Mouse (Mus musculus) spleen, embryonic (tissue): ENCODE data around the gene Txlnb.
"Not testable (repeated sequence)": the region's sequence is repeated elsewhere in the genome, so short reads cannot be mapped to it uniquely, and the experiment has no call there.

Experiments used
- CTCF ChIA-PET: fragments of 350-600 bp; sonication (Branson Sonifier 250); formaldehyde crosslinking; loops from one replicate; lab custom pipeline; 2022; lab: Charles Lee

Txlnb gene

DNA sequence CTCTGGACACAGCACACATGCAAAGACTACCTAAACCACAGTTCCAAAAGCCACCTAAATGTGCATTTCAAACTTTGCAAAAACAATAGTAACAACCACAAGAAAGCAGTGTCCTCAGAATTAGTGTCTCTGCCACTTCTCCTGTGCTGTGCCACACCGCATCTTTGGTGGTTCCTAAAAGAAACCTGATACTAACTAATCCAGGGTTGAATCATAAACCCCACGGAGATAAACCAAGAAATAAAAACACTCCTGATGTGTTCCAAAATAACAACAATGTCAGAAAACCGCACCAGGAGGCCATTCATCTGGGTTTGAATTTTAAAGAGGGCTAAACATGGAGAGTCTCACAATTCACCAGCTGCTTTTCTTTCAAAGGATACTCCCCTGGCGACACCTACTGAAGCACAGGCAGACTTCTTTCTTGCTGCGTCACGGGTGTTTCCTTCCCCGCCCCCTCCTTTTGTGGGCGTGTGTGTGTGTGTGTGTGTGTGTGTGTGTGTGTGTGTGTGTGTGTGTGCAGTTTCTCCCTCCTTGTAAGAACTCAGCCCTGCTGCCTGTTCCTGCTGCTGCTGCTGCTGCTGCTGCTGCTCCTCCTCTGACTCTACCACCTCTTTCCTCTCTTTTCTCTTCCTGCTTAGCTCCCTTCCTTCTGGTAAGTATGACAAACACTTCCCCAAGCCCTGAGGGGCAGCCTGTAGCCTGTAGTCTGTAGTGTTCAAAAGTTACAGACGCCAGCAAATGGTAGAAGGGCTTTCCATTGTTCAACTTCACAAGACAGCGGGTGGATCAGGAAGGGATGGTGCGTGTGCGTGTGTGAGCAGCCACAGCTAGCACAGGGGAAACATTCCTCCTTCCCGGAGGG is at the start of gene Txlnb:
Gene Txlnb (plus strand): TSS at position 460 of the 865 bp plus-strand sequence.
- CTCF ChIA-PET: interaction anchor here (0.7 kb wide), 2 partner anchors 116 to 483 kb away, joined by 6 to 14 read pairs; no protein-coding TSS in a partner anchor

DNA sequence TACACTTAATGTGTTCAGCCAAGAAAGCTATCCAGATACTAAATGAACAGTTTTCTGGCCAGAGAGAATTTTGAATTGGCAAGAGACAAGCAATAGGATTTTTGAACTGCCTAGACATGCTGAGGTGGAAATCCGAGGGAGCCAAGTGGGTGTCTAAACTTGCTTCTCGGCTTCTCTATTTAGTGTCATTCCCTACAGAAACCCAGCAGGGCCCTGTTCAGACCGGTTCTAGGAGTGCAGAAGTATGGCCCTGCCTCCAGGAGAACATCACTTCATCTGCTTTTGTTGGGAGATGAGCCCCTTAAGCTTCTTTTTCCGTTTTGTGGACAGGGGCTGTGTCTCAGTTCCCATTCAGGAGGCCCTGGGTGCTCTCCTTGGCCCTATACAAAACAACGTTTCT is 43.5 kb upstream of the Txlnb start:
- CTCF ChIA-PET: no interaction called here

DNA sequence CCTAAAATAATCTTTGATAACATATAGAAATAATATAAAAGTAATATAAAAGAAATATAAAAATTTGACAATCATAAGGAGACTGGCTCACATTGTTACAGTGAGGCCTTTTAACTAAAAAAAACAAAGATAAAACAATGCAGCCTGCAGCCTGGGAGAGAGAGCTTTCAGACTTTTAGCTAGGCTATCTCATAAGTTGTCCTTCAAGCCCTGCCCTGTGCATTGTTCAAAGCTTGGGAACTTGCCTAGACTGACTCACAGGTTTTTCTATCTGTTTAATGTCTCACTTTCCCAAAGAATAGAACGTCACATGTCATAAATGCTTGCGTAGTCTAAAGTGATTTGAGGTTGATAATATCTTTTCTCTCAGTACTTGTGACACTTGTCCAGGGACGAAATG is 36.3 kb upstream of the Txlnb start:
- CTCF ChIA-PET: no interaction called here

DNA sequence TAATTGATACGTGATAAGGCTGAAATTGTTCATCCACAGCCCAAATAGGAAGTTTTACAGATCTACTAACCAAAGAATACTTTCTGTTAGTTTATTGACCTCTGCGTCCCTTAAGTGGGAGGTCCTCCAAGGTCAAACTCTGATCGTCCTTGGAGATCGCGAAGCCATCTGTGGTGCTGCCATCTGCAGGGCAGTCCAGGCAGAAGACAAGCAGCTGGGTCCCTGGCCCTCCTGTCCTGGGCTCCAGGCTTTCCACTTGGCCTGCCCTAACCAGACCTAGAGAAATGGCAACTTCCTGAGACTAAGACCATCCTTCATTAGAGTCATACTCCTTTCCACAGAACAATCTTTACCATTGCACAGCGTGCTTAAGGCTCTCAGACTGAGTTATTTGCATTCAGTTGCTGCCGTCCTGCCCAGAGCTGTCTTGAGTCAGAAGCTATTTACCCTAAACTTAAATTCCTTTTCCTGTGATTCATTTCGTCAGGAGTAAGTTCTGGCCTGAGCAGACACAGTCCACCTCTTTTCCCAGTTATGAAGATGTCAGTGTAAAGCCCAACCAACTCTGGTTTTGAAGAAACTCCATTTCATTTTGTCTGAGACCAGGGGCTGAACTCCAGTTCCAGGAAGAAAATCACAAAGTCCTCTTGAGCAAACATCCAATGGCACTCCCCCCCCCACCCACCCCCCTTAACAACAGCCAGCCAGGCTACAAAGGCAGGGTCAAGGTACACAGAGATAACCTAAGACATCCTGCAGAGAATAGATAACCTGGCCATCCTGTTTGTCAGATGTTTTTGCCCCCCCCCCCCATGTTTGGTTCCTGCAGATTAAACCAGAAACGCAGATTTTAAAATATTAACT is 35.0 kb upstream of the Txlnb start:
- CTCF ChIA-PET: no interaction called here

DNA sequence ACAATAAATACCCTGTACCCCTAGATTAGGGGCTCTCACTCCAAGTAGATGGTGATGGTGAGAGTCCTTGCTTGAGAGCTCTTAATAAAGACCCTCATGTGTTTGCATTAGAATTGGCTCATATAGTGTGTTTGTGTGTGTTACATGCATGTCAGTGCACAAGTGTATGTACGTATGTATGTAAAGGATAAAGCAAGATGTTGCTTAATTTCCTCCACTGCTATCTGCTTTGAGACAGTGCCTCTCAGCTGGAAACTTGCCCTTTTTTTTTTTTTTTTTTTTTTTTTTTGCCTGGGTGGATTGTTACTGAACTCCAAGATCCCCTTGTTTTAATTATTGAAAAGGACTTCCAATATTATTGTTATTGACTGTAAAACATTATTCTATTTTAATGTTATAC is 34.4 kb upstream of the Txlnb start:
- CTCF ChIA-PET: no interaction called here

DNA sequence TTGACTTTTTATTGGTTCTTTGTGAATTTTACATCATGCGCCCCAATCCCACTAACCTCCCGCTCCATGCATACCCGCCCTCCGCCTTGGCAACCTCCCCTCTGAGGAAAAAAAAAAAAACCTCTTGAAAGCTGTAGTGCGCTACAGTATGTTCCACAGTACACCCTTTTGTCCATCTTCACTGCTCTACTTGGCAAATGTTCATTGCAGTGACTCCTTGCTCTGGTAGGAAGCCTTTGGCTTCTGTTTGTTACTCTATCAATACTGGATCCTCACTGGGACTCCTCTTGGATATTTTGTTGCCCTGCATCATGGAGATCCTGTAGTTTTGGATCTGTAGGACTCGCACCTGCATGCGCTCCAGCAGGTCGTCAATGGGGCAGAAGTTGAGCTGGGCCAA is 33.1 kb upstream of the Txlnb start:
- CTCF ChIA-PET: no interaction called here

DNA sequence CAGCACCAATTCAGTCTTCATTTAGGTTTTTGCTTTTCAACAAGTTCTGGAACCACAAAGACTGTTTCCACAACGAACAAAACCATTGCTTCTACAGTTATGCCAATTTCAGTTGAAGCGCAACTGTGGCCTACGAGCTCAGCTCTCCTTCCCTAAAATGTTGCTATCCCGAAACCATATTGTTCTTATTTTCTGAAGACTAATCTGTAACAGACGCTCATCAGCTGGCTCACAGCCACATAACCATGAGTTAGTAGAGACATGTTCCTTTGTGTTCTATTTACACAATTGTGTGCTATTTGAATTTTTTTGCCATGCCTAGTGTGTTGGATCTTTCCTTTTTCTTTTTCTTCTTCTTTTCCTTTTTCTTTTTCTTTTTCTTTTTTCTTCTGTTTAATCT is 26.2 kb upstream of the Txlnb start:
- CTCF ChIA-PET: no interaction called here

DNA sequence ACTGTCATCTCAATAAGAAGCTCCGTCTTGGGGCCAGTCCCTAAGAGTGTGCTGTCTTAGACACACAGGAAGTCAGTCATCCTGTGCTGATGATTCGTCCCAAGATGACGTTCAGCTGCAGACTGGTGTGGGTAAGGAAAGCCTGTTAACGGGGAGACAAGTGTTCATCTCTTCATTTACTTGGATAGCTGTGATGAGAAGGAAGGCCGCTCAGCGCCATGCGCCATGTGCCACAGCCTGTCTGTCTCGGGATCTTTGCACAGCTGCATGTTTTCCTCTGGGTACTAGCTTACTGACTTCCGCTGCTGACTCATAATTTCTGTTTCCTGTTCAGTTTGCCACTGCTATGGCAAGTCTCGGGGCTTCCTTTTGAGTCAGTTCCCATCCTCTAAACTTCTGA is 23.7 kb upstream of the Txlnb start:
- CTCF ChIA-PET: interaction anchor here (0.6 kb wide), 1 partner anchor 14 kb away, joined by 6 read pairs; no protein-coding TSS in a partner anchor

DNA sequence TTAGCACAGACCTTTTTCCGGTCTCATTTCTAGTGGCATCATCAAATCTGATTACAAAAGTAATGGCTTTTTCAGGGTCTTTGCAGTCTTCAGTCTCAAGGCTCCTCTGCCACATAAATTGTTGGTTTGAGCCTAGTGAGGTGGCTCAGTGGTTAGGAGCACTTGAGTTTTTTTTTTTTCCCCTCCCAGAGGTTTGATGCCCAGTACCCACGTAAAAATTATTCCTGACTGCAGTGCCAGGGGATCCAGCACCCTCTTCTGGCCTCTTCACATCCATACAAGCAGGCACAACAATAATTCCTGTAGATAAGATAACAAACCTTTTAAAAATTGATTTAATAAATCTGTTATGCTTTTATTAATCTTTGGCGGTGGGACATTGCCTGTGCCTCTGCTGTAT is 21.7 kb upstream of the Txlnb start:
- CTCF ChIA-PET: no interaction called here

DNA sequence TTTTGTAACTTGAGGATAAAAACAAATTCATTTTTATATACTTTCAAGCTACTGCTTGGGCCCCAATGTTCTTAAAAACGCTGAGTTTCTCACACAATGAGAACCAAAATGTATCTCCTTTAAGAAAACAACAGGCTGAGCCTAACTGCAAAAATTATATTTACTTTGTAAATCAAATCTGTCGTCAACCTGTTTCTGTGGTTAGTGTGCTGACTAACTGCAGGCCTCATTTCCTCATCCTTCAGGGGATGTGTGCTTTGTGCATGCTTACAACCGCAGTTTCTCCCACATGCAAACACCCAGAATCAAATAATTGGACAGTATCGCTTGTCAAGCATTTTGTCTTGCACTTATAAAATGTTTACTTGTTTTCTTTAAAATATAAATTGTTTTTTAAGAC is 20.9 kb upstream of the Txlnb start:
- CTCF ChIA-PET: no interaction called here

DNA sequence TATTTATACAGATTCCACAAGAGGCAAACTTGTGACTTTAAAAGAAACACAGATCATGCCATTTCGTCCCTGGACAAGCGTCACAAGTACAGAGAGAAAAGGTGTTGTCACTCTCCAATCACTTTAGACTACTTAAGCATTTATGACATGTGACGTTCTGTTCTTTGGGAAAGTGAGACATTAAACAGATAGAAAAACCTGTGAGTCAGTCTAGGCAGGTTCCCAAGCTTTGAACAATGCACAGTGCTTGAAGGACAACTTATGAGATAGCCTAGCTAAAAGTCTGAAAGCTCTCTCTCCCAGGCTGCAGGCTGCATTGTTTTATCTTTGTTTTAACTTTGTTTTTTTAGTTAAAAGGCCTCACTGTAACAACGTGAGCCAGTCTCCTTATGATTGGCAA is 19.3 kb upstream of the Txlnb start:
- CTCF ChIA-PET: not testable (repeated sequence)

DNA sequence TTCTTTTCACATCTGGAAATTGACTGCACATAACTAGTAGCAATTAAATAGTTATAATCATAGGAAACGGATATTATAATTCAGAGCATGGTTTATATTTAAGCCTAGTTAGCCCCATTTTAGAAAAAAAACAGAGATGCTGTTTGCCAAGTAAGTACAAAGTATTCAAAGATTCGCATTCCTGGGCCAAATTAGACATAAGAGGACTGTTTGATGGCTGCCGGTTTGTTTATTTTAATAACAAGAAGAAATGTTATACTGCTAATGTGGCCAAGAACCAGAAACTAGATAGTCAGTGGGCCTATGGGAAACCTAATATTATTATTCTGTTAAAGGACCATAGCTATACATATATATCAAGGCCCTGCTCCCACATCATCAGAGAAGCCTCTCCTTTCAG is 9.3 kb upstream of the Txlnb start:
- CTCF ChIA-PET: interaction anchor here (0.7 kb wide), 2 partner anchors 14 to 44 kb away, joined by 3 to 6 read pairs; no protein-coding TSS in a partner anchor

DNA sequence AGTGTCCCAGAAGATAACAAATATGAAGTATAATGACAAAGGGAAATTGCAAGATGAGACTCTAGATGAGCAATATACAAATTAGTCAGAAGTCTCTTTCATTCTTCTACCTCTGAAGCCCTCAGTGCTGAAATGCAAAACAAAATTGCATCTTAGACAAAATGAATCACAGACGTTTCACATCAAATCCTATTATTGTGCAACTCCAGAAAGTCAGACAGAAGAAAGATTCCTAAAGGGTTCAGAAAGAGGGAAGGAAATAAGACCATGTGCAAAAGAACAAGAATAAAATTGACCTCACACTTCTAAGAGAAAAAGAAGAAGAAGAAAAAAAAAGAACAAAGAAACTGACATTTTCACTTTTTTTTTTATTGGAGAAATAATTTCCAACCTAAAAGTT is 8.1 kb upstream of the Txlnb start:
- CTCF ChIA-PET: no interaction called here

DNA sequence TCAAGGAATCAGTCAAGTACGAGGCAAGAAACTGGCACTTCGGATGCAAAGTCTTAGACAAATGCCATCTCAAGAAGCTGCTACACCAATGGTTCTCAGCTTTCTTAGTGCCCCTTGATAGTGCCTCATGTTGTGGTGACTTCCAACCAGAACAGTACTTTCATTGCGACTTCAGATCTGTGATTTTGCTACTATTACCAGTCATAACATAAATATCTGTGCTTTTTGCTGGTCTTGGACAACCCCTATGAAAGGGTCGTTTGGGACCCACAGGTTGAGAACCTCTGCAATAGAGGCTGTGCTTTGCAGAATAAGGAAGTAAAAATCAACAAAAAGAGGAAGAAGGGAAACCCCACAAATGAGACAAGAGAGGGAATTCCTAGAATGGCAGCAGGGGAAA is 7.7 kb upstream of the Txlnb start:
- CTCF ChIA-PET: no interaction called here

DNA sequence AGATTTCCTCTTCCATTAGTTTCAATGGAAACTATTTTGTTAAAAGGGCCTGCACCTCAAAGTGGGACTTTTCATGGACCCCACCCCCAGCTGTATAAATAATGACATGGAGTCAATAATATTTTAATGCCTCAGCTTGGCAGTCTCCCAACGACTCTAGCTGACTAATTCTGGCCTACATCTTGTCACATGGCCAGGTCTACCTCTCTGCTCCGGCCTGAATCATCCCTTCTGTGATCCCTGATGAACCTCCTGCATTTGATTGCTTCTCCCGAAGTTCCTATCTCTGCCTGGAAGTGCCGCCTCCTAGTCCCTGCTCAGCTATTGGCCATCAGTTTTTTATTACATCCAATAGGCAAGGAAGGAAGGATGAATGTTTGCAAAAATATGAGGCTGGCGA is 2.1 kb upstream of the Txlnb start:
- CTCF ChIA-PET: no interaction called here

DNA sequence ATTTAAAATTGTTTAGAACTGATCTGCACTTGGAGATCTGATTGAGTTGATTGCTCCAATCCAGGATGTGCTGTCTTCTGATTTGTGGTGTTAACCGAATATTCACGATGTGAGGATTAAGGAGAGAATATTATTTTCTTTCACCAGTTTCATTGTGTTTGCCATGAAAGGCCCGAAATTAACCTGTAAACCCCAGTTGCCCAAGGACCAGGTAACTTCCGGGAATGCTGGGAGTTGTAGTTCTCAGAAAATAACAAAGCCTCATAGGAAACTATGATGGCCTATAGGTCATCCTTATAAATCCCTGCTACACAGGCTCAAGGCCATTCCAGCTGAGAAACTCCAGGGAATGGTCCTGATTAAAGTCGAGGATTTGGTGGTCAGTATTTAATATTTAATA is 1.6 kb upstream of the Txlnb start:
- CTCF ChIA-PET: no interaction called here

DNA sequence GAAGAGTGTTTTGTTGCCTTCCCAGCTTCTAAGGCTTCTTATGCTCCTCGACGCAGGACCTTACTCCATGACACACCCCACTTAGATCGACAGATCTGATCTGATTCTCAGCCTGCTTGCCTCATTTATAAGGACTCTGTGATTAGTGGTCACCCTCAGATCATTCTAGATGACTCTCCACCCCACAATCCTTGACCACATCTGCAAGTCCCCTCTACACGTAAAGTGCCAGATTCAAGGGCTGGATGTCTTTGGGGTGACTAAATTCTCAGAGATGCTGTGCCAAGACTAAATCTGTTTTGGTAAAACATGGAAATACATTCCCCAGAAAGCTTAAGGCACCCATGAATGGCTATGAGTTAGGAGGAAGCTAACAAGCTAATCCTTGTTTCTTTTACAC is 799 bp upstream of the Txlnb start:
- CTCF ChIA-PET: no interaction called here

DNA sequence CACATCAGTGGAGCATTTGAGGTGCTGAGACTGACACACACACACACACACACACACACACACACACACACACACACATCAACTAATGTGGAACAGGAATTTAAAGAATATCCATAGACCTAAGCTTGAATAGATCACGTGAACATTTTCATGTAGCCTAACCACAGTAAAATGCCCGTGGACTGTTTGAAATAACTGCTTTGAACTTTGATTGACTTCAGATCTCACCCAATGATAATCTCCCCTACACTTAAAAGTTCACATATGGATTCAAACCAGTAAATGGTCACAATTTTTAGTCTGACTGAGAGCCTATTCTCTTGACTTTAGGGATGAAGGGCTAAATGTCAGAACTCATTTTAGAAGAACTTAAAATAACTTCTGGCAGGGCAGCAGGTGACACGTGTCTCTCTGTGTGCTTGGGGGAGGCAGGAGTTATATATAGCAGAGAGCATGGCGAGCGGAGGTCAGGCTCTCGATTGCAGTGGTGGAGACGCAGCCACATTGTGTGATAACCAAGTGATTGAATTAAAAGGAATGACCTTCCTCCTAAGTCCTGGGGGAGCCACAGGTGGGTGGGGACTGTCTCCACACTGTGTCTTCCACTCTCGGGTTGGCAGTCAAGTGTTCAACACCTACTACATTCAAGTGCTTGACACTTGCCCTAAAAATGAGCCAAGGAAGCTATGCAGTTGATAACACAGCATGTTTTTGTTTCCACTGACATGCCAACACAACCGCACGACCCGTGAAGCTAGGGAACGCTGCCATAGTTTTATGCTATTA is 1.0 kb downstream of the Txlnb start:
- CTCF ChIA-PET: no interaction called here

DNA sequence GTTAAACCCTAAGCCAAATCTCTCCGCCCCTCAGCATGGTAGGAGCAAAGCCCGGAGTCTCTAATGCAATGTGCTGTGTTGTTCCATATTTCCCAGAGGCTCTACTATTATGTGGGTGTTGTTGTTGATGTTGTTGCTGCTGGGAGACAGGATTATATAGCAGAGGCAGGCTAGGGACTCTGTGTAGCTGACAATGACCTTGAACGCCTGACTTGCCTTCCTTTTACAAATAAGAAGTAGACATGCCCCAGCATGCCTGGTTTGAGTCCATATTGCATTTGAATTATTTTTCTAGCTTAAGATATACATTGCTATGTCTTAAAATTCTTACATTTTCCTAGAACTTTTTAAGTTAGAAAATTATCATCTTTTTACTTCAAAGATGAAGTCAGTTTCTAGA is 1.7 kb downstream of the Txlnb start:
- CTCF ChIA-PET: no interaction called here

DNA sequence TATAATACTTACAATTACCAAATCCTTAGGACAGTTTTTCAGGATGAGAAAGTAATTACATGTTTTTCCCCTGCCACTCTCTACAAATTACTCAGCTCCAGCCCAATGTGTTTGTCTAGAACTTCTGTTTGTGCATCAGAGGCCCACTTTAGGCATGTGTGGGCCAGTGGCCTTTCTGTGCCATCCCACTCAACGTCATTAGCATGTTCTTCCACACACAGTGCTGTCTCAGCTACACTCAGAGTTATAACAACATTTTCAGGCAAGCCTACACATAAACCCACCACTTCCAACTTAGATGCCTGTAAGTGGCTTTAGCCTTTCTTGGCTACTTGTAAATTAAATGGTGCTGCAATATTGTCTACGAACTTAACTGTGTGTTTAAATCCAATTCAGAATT is 5.8 kb downstream of the Txlnb start:
- CTCF ChIA-PET: interaction anchor here (0.5 kb wide), 1 partner anchor 88 kb away, joined by 11 read pairs; no protein-coding TSS in a partner anchor

DNA sequence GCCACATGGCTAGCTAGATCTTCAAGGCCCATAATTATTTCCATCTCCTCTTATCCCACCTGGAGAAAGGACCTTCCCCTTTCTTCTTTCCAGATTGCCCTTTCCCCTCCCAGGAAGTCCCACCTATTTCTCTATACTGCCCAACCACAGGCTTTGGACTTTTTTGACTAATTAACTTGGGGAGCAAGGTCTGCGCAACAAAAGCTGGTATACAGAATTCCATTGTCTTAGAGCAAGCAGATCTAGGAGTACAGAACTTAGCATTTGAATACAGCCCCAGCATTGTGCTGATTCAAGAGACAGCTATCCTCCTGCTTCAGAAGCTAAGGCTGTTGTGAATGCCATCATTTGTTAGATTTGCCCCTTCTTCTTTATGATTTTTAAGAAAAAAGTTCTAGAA is 12.5 kb downstream of the Txlnb start:
- CTCF ChIA-PET: no interaction called here

DNA sequence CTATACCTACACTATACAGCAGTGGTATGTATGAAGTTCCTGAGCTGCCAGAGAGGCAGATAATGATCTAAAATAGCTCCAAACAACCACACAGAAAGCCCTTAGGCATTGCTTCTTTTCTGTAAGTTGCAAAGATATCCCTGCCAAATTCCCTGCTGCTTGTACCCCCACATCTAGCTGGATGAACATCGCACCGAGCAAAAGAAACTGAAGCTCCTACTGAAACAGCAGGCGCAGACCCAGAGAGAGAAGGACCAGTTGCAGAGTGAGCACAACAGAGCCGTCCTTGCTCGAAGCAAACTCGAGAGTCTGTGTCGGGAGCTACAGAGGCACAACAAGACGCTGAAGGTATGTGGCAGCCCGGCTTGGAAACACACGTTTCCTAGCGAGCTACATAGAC is 19.0 kb downstream of the Txlnb start:
- CTCF ChIA-PET: no interaction called here
